Mouse (Mus musculus) CH12.LX (cell line): Measurements from ENCODE around the gene Hist2h2ac. TPM values are rescaled to one million over a fixed set of nuclear protein-coding genes. Genes with fewer than 3 reads are reported as not detected.

Source experiments
- DNase-seq: peaks from one replicate; pipeline ENCODE4 v3.0.0-alpha.2; 2013; ENCODE audit errors: extremely low read depth
- H3K27ac ChIP-seq: 2 replicates; pipeline ENCODE4 v1.5.1; 2012; ENCODE audit warnings: low read depth, mild to moderate bottlenecking, control low read depth, moderate library complexity; ENCODE audit not compliant: insufficient read depth
- H3K27me3 ChIP-seq: replicated peaks from 2 replicates; pipeline ENCODE3; 2012; ENCODE audit warnings: inconsistent platforms
- H3K36me3 ChIP-seq, 2 experiments: replicated peaks in 1 of 2; 2 replicates each; pipeline versions ENCODE3 to v1.6.1; 2012; ENCODE audit warnings: inconsistent platforms in 1 of 2, low read length in 1 of 2, mild to moderate bottlenecking in 1 of 2, mixed read lengths in 1 of 2, moderate library complexity in 1 of 2; ENCODE audit not compliant: control insufficient read depth in 1 of 2, insufficient read depth in 1 of 2
- H3K4me1 ChIP-seq, 2 experiments: 2 replicates each; pipeline ENCODE4 v1.6.1; 2012; ENCODE audit warnings: inconsistent platforms in 1 of 2, moderate library complexity in 1 of 2; ENCODE audit not compliant: insufficient read depth in 2 of 2, control insufficient read depth in 1 of 2
- H3K4me2 ChIP-seq: 2 replicates; pipeline ENCODE4 v1.6.1; 2012; ENCODE audit warnings: low read depth, mild to moderate bottlenecking, control low read depth; ENCODE audit not compliant: poor library complexity, insufficient read depth, severe bottlenecking
- H3K4me3 ChIP-seq, 3 experiments: fragments of 150-350 bp in 1 of 3; sonication (generic) in 1 of 3; replicated peaks in 1 of 3; 2 replicates each; pipeline versions ENCODE3 to v1.5.1; 2011 to 2012; ENCODE audit warnings: low read depth in 2 of 3, low read length in 2 of 3, mild to moderate bottlenecking in 2 of 3, moderate library complexity in 2 of 3, control low read depth in 1 of 3, improper control_type of control experiment in 1 of 3, inconsistent platforms in 1 of 3, mixed read lengths in 1 of 3; ENCODE audit not compliant: poor library complexity in 1 of 3
- H3K79me2 ChIP-seq: replicated peaks from 2 replicates; pipeline ENCODE4 v1.6.1; 2012; ENCODE audit warnings: mild to moderate bottlenecking, moderate library complexity; ENCODE audit not compliant: control insufficient read depth, poor library complexity, insufficient read depth, severe bottlenecking; ENCODE audit errors: extremely low read depth
- H3K9ac ChIP-seq: 2 replicates; pipeline ENCODE4 v1.6.1; 2012; ENCODE audit warnings: low read depth, mild to moderate bottlenecking, control low read depth, moderate library complexity; ENCODE audit not compliant: insufficient read depth
- H3K9me3 ChIP-seq: replicated peaks from 2 replicates; pipeline ENCODE3; 2012; ENCODE audit warnings: low read length, inconsistent platforms, mixed read lengths
- BHLHE40 ChIP-seq: IDR thresholded peaks from 2 replicates; pipeline ENCODE4 v1.6.1; 2011; ENCODE audit warnings: mild to moderate bottlenecking, low read depth, low read length, improper control_type of control experiment
- CHD1 ChIP-seq: IDR thresholded peaks from 2 replicates; pipeline ENCODE4 v1.6.1; 2012; ENCODE audit warnings: low read depth, low read length, improper control_type of control experiment, inconsistent platforms
- CHD2 ChIP-seq: IDR thresholded peaks from 2 replicates; pipeline ENCODE4 v1.6.1; 2011; ENCODE audit warnings: low read length, improper control_type of control experiment
- MAFK ChIP-seq: IDR thresholded peaks from 2 replicates; pipeline ENCODE4 v1.6.1; 2011; ENCODE audit warnings: low read length, improper control_type of control experiment; ENCODE audit not compliant: insufficient replicate concordance
- MAX ChIP-seq: IDR thresholded peaks from 2 replicates; pipeline ENCODE4 v1.6.1; 2011; ENCODE audit warnings: low read length, improper control_type of control experiment
- PAX5 ChIP-seq: IDR thresholded peaks from 2 replicates; pipeline ENCODE4 v1.6.1; 2012; ENCODE audit warnings: low read length, inconsistent platforms, mixed read lengths
- RAD21 ChIP-seq: IDR thresholded peaks from 2 replicates; pipeline ENCODE4 v1.6.1; 2011; ENCODE audit warnings: low read depth, mild to moderate bottlenecking, low read length, improper control_type of control experiment, moderate library complexity
- TBP ChIP-seq: conservative IDR thresholded peaks from 2 replicates; pipeline ENCODE4 v1.6.1; 2011; ENCODE audit warnings: low read depth, low read length, improper control_type of control experiment
- UBTF ChIP-seq: IDR thresholded peaks from 2 replicates; pipeline ENCODE4 v1.6.1; 2012; ENCODE audit warnings: low read depth, mild to moderate bottlenecking, inconsistent platforms, low read length, improper control_type of control experiment, moderate library complexity
- USF1 ChIP-seq: IDR thresholded peaks from 2 replicates; pipeline ENCODE4 v1.6.1; 2014; ENCODE audit warnings: low read depth, mild to moderate bottlenecking, inconsistent platforms, low read length, improper control_type of control experiment
- USF2 ChIP-seq: conservative IDR thresholded peaks from 2 replicates; pipeline ENCODE4 v1.6.1; 2011; ENCODE audit warnings: low read depth, low read length, improper control_type of control experiment
- ZKSCAN1 ChIP-seq: IDR thresholded peaks from 2 replicates; pipeline ENCODE4 v1.6.1; 2012; ENCODE audit warnings: low read depth, inconsistent platforms, low read length, improper control_type of control experiment, borderline replicate concordance
- ZNF384 ChIP-seq: IDR thresholded peaks from 2 replicates; pipeline ENCODE4 v1.6.1; 2012; ENCODE audit warnings: low read depth, low read length, improper control_type of control experiment, inconsistent platforms
- dilution Hi-C: fragments of 300-500 bp; cut with MboI; formaldehyde crosslinking; loops from 2 replicates; pipeline ENCODE4 v1.14.3; 2020; ENCODE audit warnings: low sequenced_read_pairs; ENCODE audit not compliant: extremely low pct_unique_long_range_greater_than_20kb, extremely low pct_ligation_motif_present
- in situ Hi-C: fragments of 300-500 bp; cut with MboI; formaldehyde crosslinking; loops from 3 replicates; pipeline ENCODE4 v1.14.3; 2019; ENCODE audit warnings: low sequenced_read_pairs, low pct_ligation_motif_present, low pct_unique_long_range_greater_than_20kb, mixed read lengths
- polyA plus RNA-seq: library from polyadenylated mRNA; unstranded; fragments of >175 nt; gene quantifications from 2 replicates; pipeline ENCODE4 v1.2.1, GENCODE M21; 2012; ENCODE audit warnings: low read depth; ENCODE audit not compliant: insufficient read length
- total RNA-seq, 2 experiments: library from RNA; depleted of rRNA; stranded (reverse); fragments of 300-350 nt in 1 of 2; fragments of >200 nt in 1 of 2; gene quantifications; 2 replicates each; pipeline ENCODE4 v1.2.3; 2012 to 2014

Hist2h2ac gene
- total and polyA plus RNA-seq, 3 experiments = 1.5 to 1,185 (median 53.9) TPM

- TF ChIP-seq USF2 = peak; percentile 27; the same call in 1 of the 2 replicates
- TF ChIP-seq UBTF = no peak
- TF ChIP-seq RAD21 = no peak
- TF ChIP-seq TBP = no peak
- no peak for TF ChIP-seq PAX5
- TF ChIP-seq ZNF384 = no peak
- TF ChIP-seq MAX = no peak
- TF ChIP-seq CHD1 = no peak
- peak; percentile 42; the same call in 1 of the 2 replicates for TF ChIP-seq USF1
- dilution Hi-C loops = no loop called here
- Histone ChIP-seq H3K9ac (peak overlapping the region; percentile 27; the same call in 1 of the 2 replicates), H3K27me3 (no peaks in the 10 kb centered on the region), H3K4me1 (peaks cover 26 to 93% of the 10 kb centered on the region in 2 experiments), H3K79me2 (peaks cover 16% of the 10 kb centered on the region), H3K4me2 (no peak overlapping the region), H3K4me3 (no peak overlapping the region), H3K36me3 (no peaks in the 10 kb centered on the region), H3K27ac (no peak overlapping the region; the same call in 1 of the 2 replicates), H3K9me3 (no peaks in the 10 kb centered on the region)
- DNase-seq = no peak
- in situ Hi-C loops = loop anchor here (10.0 kb wide), 2 partner anchors 262 to 572 kb away; partner anchors contain the start of gene Mcl1
Measured at GRCm38 (mm10) chr3:96226695-96227648, 6.3 kb upstream of the Hist2h2ac start.

GRCm38 (mm10) chr3:96225421-96225820 is 4.7 kb upstream of the Hist2h2ac start:
- peak overlapping the region; percentile 71 for H3K9ac ChIP-seq
- dilution Hi-C loops = no loop called here

More at GRCm38 (mm10) chr3:96225421-96225820, 4.7 kb upstream of the Hist2h2ac start:
- H3K9me3 ChIP-seq = no peaks in the 10 kb centered on the region
- H3K4me2 ChIP-seq = peak overlapping the region; percentile 72; the same call in 1 of the 2 replicates
- peak overlapping the region in 1 of 3 experiments; percentile 17 for H3K4me3 ChIP-seq
- H3K4me1 ChIP-seq = peaks cover 23 to 77% of the 10 kb centered on the region in 2 experiments
- in situ Hi-C loops = loop anchor here (10.0 kb wide), 2 partner anchors 261 to 571 kb away; partner anchors contain the start of gene Mcl1
- no peaks in the 10 kb centered on the region for H3K27me3 ChIP-seq
- peak overlapping the region; percentile 64 for H3K27ac ChIP-seq
- TF ChIP-seq MAFK = 0 out of 2 replicates have a peak, but pooled peaks have one; percentile 50
- 0 out of 2 replicates have a peak, but pooled peaks have one; percentile 29 for TF ChIP-seq CHD2
- no peak for TF ChIP-seq ZNF384
- peak; percentile 34; the same call in 1 of the 2 replicates for TF ChIP-seq BHLHE40
- no peak for TF ChIP-seq ZKSCAN1
- H3K79me2 ChIP-seq = peaks cover 16% of the 10 kb centered on the region
- no peaks in the 10 kb centered on the region for H3K36me3 ChIP-seq
- peak; percentile 45 for DNase-seq
